Mouse (Mus musculus) forebrain, embryonic 11.5 days (tissue): ENCODE results near the gene Tmem82. TPM values are rescaled to one million over a fixed set of nuclear protein-coding genes. Genes with fewer than 3 reads are reported as not detected.

ENCODE experiments used
- ATAC-seq: fragments of 200-750 bp; cut with Nextera tagmentation; replicated peaks from 2 replicates; pipeline ENCODE4 v1.8.0; 2017; ENCODE audit warnings: moderate TSS enrichment; ENCODE audit not compliant: low FRiP score
- DNase-seq: peaks from one replicate; pipeline ENCODE4 v3.0.0-alpha.2; 2017; ENCODE audit warnings: low spot score
- H3K27ac ChIP-seq: fragments of 300-500 bp; sonication (generic); 2 replicates; pipeline ENCODE4 v1.5.1; 2014; ENCODE audit warnings: low read depth, low read length
- H3K27me3 ChIP-seq: fragments of 300-500 bp; sonication (generic); 2 replicates; pipeline ENCODE4 v1.6.1; 2014; ENCODE audit warnings: mild to moderate bottlenecking, low read length, mixed read lengths; ENCODE audit not compliant: control insufficient read depth, insufficient read depth
- H3K36me3 ChIP-seq: fragments of 300-500 bp; sonication (generic); 2 replicates; pipeline ENCODE4 v1.6.1; 2014; ENCODE audit warnings: mild to moderate bottlenecking, low read length, moderate library complexity, mixed read lengths; ENCODE audit not compliant: control insufficient read depth, insufficient read depth
- H3K4me1 ChIP-seq: fragments of 300-500 bp; sonication (generic); replicated peaks from 2 replicates; pipeline ENCODE4 v1.6.1; 2014; ENCODE audit warnings: low read length, mixed read lengths; ENCODE audit not compliant: control insufficient read depth, insufficient read depth
- H3K4me2 ChIP-seq: fragments of 300-500 bp; sonication (generic); 2 replicates; pipeline ENCODE4 v1.6.1; 2014; ENCODE audit warnings: low read depth, mild to moderate bottlenecking, low read length, moderate library complexity, mixed read lengths; ENCODE audit not compliant: severe bottlenecking
- H3K4me3 ChIP-seq: fragments of 300-500 bp; sonication (generic); 2 replicates; pipeline ENCODE4 v1.5.1; 2014; ENCODE audit warnings: low read depth, low read length
- H3K9ac ChIP-seq: fragments of 300-500 bp; sonication (generic); 2 replicates; pipeline ENCODE4 v1.6.1; 2014; ENCODE audit warnings: low read length
- H3K9me3 ChIP-seq: fragments of 300-500 bp; sonication (generic); 2 replicates; pipeline ENCODE4 v1.6.1; 2016; ENCODE audit warnings: low read length, mixed read lengths; ENCODE audit not compliant: control insufficient read depth
- whole genome bisulfite sequencing: fragments of 180-500 bp; shearing (Covaris S2); extraction: QIAGEN DNeasy Blood & Tissue Kit; methylation state at CpG from one replicate; pipeline ENCODE4 v1.1.7; 2014; 5-methylcytosine and 5-hydroxymethylcytosine counted together
- polyA plus RNA-seq: library from polyadenylated mRNA; unstranded; fragments of >200 nt; fragmentation: Nextera tagmentation; extraction: Ambion mirVana; gene quantifications from 2 replicates; pipeline ENCODE4 v1.2.1, GENCODE M21; 2014

The Tmem82 gene
- polyA plus RNA-seq, 1 experiment from 2014 or later = 0.28 TPM

DNA sequence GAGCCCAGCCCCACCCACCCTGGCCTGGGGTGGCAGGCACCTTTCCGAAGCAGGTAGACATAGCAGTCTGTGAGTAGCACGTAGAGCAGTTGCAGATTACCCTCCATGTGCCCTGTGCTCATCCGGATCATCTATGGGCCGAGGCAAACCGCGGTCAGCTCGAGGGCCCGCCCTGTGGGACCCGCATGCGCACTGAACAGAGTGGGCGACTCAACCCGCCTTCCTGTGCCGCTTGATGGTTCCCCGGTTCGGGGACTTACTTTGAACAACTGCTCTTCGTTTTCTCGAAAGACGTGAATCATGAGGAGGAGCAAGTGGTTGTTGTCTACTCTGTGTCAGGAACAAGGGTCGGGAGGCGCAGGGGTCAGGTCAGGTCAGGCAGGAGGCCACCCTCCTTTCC is 12.8 kb upstream of the Tmem82 start:
- Histone ChIP-seq H3K9me3 (no peaks in the 10 kb centered on the region), H3K9ac (no peak overlapping the region), H3K36me3 (peaks cover 11% of the 10 kb centered on the region), H3K27me3 (no peaks in the 10 kb centered on the region), H3K4me1 (no peaks in the 10 kb centered on the region), H3K4me3 (no peak overlapping the region), H3K4me2 (no peak overlapping the region), H3K27ac (no peak overlapping the region)
- 97% methylated on average over 20 of the region's 20 CpGs for WGBS
- DNase-seq = no peak
- no peak for ATAC-seq

DNA sequence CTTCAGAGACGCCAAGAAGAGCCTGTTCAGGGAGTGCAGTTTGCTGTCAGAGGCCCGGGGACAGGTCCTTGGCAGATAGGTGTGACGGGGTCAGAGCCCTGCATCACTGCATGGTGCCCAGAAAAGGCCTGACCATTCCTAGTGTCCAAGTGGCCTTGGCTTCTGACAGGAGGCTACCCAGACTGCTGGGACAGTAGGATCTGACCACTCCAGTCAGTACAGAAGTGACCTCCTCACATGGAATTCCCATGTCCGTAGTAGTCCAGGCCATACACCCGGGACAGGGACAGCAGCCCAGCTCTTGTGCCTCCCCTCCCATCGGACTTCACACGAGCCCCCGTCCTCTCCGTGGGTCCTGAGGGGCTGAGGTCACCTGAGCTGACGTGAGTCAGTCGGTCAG is 11.6 kb upstream of the Tmem82 start:
- Histone ChIP-seq H3K27me3 (no peaks in the 10 kb centered on the region), H3K4me3 (no peak overlapping the region), H3K36me3 (peaks cover 11% of the 10 kb centered on the region), H3K27ac (no peak overlapping the region), H3K9ac (no peak overlapping the region), H3K4me1 (no peaks in the 10 kb centered on the region), H3K4me2 (no peak overlapping the region), H3K9me3 (no peaks in the 10 kb centered on the region)
- ATAC-seq = no peak
- DNase-seq = no peak
- 94% methylated on average over 11 of the region's 11 CpGs for WGBS

DNA sequence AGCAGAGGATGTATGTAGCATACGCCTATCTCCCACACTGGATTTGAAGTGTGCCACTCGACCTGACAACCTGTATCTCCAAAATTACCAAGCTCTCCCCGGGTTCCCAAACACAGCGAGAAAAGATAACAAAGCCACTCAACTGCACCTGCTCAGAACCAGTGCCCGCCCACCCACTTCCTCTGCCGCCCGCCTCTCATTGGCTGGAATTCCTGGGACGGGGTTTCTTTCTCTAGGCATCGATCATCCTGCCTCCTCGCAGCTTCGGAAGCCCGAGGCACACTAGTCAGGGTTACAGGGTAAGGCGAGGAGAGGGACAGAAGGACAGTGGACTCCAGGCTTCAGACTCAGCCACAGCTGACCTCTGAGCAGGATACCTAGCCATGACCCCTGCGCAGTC is 10.2 kb upstream of the Tmem82 start:
- no peak for ATAC-seq

DNA sequence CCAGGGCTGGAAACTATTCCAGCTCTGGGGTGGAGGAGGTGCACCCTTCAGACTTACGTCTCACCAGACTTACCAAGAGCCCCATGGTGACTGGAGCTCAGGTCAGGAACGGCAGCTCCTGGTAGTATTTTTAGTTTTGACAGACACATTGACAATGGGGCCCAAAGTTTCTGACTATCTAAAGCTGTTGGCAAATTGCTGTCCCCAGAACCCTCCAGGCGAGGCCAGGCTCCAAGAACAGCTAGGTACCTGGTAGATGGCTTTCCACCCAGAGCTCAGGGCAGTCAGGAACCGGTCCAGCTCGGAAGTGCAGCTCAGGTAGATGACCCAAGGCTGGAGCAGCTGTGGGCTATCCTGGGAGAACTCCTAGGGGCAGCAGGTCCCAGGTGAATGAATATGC is 9.1 kb upstream of the Tmem82 start:
- 91% methylated on average over 5 of the region's 5 CpGs for WGBS
- H3K36me3 ChIP-seq = peaks cover 9% of the 10 kb centered on the region
- no peaks in the 10 kb centered on the region for H3K27me3 ChIP-seq

More for the DNA sequence above, 10.2 kb upstream of the Tmem82 start:
- Histone ChIP-seq H3K36me3 (peaks cover 11% of the 10 kb centered on the region), H3K4me3 (no peak overlapping the region), H3K27me3 (no peaks in the 10 kb centered on the region), H3K9ac (no peak overlapping the region), H3K4me1 (no peaks in the 10 kb centered on the region), H3K4me2 (no peak overlapping the region), H3K27ac (no peak overlapping the region), H3K9me3 (no peaks in the 10 kb centered on the region)
- no peak for DNase-seq
- WGBS = 83% methylated on average over 14 of the region's 14 CpGs

DNA sequence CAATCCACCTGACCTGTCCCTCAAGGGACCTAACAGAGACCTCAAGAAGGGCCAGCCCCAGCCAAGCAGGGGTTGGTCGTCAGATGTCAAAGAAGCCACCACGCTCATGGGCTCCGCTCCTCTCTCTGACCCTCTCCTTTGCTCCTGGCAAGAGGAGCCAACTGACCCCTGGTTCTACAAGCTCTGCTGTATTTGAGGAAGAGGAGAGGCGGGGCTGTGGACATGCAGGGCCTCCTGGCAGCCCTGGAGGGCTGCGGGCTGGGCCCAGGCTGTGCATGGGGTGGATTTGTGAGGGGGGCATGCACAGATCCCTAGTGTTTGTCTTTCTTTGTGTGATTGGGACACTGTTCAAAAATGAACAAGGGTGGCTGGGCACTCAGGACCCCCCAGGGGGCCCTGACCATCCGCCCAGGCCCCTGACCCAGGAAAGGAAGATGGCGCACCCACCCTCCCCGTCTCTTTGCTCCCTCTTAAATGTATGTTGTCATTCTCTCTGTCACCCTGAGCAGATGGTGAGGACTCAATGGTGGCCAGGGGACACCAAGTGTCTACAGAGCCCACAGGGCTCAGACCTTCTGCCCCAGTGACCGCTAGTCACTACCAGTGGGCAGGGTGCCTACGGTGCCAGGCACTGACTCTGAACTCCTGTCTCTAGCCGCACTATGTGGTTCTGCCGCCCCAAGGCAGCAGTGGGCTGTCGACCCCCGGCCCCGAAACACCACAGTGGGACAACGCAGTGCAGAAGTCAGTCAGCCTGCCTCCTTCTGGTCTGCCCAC is 7.5 kb upstream of the Tmem82 start:
- Histone ChIP-seq H3K9me3 (no peaks in the 10 kb centered on the region), H3K4me1 (no peaks in the 10 kb centered on the region), H3K27me3 (no peaks in the 10 kb centered on the region), H3K4me2 (no peak overlapping the region), H3K36me3 (no peaks in the 10 kb centered on the region; the same call in 1 of the 2 replicates), H3K27ac (no peak overlapping the region), H3K4me3 (no peak overlapping the region), H3K9ac (no peak overlapping the region)
- no peak for DNase-seq
- WGBS = 90% methylated on average over 16 of the region's 16 CpGs
- no peak for ATAC-seq

More for the DNA sequence above, 9.1 kb upstream of the Tmem82 start:
- Histone ChIP-seq H3K4me3 (no peak overlapping the region), H3K9me3 (no peaks in the 10 kb centered on the region), H3K9ac (no peak overlapping the region), H3K4me2 (no peak overlapping the region), H3K4me1 (no peaks in the 10 kb centered on the region), H3K27ac (no peak overlapping the region)
- no peak for DNase-seq
- ATAC-seq = no peak

DNA sequence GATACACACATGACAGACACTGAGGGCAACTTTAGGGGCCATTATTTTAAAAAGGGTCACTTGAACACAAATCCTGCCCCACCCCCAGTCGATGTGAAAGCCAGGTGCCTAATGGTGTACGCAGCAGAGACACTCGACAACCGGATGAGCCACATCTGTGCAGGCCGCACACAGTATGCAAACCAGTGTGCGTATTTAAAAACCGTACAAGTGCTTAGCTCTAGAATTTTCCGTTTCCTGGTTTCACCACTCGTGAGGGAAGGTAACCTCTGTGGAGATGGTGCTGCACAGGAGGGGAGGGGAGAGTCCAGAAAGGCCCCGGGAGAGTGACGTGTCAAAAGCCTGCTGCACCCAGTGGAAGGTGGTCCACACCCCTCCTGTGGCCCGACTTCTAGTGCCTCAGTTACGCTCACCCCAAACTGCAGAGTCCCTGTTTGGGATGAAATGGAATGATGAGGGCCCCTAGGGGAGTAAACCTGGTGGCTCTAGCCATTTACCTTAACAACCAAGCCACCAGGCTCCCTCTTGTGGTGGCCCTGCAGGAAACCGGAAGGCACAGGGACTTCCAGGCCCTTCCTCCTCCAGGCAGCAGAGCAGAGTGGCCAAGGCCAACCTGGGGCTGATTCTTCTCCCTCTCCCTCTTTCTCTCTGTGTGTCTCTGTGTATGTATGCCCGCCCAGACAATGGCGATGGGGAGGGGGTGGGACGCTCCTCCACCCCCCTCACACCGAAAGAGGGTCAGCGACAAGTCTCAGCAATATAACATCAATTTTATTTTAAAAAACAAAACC is 6.7 kb upstream of the Tmem82 start:
- no peak overlapping the region for H3K4me2 ChIP-seq
- DNase-seq = no peak

DNA sequence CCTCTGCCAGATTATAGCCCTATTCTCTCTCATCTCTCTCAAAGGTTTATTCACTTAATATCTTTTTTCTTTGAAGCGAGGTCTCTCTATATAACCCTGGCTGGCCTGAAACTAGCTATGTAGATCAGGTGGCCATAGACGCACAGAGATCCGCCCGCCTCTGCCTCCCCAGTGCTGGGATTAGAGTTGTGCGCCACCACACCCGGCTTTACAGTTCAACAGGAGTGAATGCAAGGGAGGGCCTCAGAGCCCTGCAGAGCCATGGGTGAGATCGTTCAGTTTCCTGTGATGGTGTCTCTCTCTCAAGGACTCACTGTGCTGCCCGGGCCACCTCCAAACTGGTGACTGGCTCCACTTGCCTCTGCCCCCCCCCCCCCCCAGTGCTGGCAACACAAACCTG is 5.7 kb upstream of the Tmem82 start:
- Histone ChIP-seq H3K4me2 (no peak overlapping the region), H3K4me3 (no peak overlapping the region), H3K27ac (no peak overlapping the region), H3K9ac (no peak overlapping the region), H3K36me3 (no peaks in the 10 kb centered on the region), H3K9me3 (no peaks in the 10 kb centered on the region), H3K27me3 (no peaks in the 10 kb centered on the region), H3K4me1 (no peaks in the 10 kb centered on the region)
- 88% methylated on average over 8 of the region's 8 CpGs for WGBS
- no peak for DNase-seq
- no peak for ATAC-seq

More for the DNA sequence above, 6.7 kb upstream of the Tmem82 start:
- Histone ChIP-seq H3K4me3 (no peak overlapping the region), H3K27me3 (no peaks in the 10 kb centered on the region), H3K4me1 (no peaks in the 10 kb centered on the region), H3K36me3 (no peaks in the 10 kb centered on the region), H3K9me3 (no peaks in the 10 kb centered on the region), H3K27ac (no peak overlapping the region), H3K9ac (no peak overlapping the region)
- ATAC-seq = no peak; the same call in 1 of the 2 replicates
- 74% methylated on average over 19 of the region's 19 CpGs for WGBS

DNA sequence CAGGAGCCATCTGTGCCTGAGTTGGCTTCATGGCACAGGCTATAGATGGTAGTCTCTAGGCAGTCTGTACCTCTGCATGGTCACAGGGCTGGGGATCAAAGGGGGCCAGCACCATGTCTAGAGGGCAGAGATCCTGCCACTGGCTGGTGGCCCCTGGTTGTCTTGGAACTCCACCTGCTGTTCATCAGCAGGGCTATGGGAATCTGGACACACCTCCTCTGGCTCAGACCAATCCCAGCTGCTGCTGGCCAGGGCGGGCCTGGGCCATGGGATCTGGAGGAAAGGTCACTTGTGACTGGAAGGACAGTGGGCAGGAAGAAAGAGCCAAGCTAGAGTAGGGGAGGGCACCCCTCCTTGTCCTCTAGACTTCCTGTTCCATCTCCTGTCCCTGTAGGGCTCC is 5.2 kb upstream of the Tmem82 start, which contains the start of gene Slc25a34:
Gene Slc25a34, minus strand, starts transcription at position 156 of the 400 bp plus-strand sequence.
- no peaks in the 10 kb centered on the region for H3K27me3 ChIP-seq
- no peak within 1 kb of the TSS for H3K27ac ChIP-seq
- DNase-seq (no peak), ATAC-seq (no peak)
- H3K4me1 ChIP-seq = no peaks in the 10 kb centered on the region
- 50% methylated on average over 1 of the region's 1 CpGs for WGBS
- no peaks in the 10 kb centered on the region for H3K9me3 ChIP-seq
- H3K4me2 ChIP-seq = no peak within 1 kb of the TSS
- no peak within 1 kb of the TSS for H3K4me3 ChIP-seq
- no peaks in the 10 kb centered on the region for H3K36me3 ChIP-seq
- H3K9ac ChIP-seq = no peak within 1 kb of the TSS
